Mouse (Mus musculus) erythroblast, embryonic 14.5 days (primary cell): ENCODE results near the gene Sap30.

ENCODE experiments used
- GATA1 ChIP-seq: IDR thresholded peaks from 2 replicates; pipeline ENCODE4 v1.6.1; 2012; ENCODE audit warnings: low read length, inconsistent platforms, mixed read lengths
- TAL1 ChIP-seq: IDR thresholded peaks from 3 replicates; pipeline ENCODE4 v1.6.1; 2012; ENCODE audit warnings: low read length, inconsistent platforms, mixed read lengths

GRCm38 (mm10) chr8:57517723-57518122 is 30.1 kb upstream of the Sap30 start:
- TF ChIP-seq TAL1 (no peak), GATA1 (no peak)
